Mouse (Mus musculus) lung, adult 18-20 months (tissue): Measurements from ENCODE around the gene Tnxb.
"Not testable (repeated sequence)": the region's sequence is repeated elsewhere in the genome, so short reads cannot be mapped to it uniquely, and the experiment has no call there.

Experiments
- DNase-seq, 2 experiments: peaks; one replicate each; pipeline ENCODE4 v3.0.0; 2022; ENCODE audit warnings: mixed read lengths in 2 of 2

Tnxb gene

DNA sequence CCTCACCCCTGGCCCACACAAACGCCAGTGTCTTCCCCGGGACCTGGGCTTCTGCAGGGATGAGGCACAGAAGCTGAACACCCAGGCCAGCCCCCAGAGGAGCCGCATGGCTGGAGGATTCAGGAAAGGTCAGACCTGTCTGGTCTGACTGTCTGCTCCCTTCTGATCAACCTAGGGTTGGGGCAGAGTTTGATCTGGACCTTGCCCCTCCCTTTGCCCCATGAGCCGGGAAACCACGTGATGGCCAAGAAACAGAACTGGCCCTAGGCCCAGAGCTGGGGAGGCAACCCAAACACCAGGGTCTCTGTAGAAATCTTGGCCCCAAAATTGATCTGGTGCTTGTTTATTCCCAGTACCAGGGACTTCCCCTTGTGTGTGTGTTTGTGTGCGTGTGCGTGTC, 73.4 kb downstream of the Tnxb start, which contains the start of gene C4b:
Gene C4b, minus strand, starts transcription at position 164 of the 400 bp plus-strand sequence.
- DNase-seq, result peak; percentile 33 to 48

DNA sequence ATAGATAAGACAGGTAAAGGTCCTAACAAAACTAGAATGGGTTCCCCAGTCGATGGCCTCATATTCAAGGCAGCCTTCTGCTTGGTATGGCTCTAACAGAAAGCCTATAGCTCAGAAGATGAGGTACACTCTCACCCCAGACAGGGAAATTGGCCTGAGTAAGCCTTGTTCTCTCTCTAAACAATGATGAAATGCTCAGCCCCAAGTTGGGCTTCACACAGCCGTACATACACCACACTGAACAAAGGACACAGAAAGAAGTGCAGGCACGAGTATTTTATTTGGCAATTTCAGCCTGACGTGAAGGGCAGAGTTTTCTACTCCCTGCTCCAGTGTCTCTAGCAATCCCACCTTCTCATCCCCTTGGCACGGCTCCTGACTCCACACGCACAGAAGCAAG, 73.9 kb downstream of the Tnxb start:
- no peak for DNase-seq

DNA sequence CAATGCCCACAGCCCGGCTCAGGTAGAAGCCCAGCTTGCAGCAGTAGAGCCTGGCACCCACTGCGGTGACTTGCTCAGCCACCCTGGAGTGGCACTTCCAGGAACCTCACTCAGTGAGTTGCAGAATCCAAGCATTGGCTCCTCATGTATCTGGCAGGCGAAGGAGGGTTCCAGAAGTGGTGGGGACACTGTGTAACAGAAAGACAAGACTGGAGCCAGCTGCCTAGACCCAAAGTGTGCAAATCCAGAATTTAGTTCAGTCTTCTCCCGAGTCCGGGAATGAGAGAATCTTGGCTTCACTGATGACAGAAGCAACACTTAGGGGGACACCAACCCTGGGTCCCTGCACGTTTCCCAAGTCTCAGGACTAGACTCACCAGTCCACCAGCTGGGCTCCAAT, 74.3 kb downstream of the Tnxb start:
- not testable (repeated sequence) for DNase-seq

DNA sequence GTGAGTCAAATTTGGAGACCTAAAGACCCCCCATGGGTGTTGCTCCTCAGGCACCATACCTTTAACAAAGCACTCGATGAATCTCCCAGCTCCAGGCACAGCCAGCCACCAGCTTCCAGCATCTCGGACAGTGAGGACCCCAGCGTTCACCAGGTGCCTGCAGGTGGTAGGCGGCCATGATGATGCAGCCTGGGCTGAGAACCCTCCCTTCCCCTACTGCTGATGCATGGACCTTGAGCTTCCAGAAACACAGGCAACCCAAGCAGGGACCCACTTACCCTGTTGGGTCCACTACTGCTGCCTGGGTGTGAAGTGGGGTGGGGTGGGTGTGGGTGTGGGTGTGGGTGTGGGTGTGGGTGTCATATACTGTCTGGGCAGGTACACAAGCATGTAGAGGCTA, 74.8 kb downstream of the Tnxb start:
- not testable (repeated sequence) for DNase-seq

GRCm38 (mm10) chr17:34746531-34746930, 76.2 kb downstream of the Tnxb start:
- DNase-seq, result no peak

GRCm38 (mm10) chr17:34761471-34761870, 91.1 kb downstream of the Tnxb start:
- no peak for DNase-seq
